Mouse (Mus musculus): ENCODE data around the gene Arhgef40. TPM values are rescaled to one million over a fixed set of nuclear protein-coding genes. Genes with fewer than 3 reads are reported as not detected.
"Not testable (repeated sequence)": the region's sequence is repeated elsewhere in the genome, so short reads cannot be mapped to it uniquely, and the experiment has no call there.

The Arhgef40 gene
- total RNA-seq, 2 experiments from 2014 or later = 30.3 to 34.7 TPM

DNA sequence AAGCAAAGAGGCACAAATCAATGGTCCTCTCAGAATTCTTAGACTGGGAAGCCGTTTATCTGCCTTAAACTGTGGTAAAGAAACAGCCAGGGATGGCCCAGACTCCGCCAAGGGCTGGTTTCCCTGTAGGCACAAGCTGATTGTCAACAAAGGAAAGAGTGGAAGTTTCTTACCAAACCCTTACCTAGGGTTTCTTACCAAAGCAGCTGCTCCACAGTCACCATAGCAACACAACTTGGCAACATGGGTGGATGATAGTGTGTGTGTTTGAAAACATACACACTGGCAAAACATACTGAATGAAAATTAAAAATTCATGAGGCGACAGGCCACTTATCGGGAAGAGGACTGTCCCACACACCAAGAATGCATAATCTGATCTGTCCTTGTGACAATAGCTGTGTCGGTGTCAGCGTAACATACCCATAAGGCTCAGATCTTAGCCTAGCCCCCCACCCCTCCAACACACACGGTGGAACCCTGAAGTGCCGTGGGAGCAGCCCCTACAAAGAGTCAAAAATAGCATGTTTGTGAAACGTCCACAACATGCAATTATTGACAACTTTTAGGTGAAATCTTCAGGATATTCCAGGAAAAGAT is 61.5 kb downstream of the Arhgef40 start:
- intact Hi-C loops (cut with DNase I) = no loop called here
- no peak for DNase-seq

DNA sequence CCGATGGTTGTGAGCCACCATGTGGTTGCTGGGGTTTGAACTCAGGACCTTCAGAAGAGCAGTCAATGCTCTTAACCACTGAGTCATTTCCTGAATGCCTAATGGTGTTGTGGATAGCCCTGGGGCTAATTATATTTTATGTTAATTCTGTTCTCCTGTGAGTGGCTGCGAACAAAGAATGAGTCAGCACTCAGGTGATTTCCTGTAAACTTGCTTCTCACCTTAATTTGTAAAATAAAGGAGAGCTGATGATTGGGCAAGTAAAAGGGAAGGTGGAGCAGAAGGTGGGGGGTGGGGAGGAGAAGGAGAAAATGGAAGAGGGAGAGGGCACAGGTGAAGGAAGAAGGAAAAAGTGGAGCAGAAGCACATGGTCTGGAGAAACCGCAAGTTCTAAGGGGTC is 68.2 kb downstream of the Arhgef40 start:
- intact Hi-C loops (cut with DNase I); DNase-seq: not testable (repeated sequence)

Other genes with a start within 250 kb of the Arhgef40 start
- not detected for gene Ang4, start 211.1 kb upstream of the Arhgef40 start, total RNA-seq (2021)
- gene AY358078, start 184.7 kb upstream of the Arhgef40 start, total RNA-seq (2021) = not detected
- gene Ear6, start 131.0 kb upstream of the Arhgef40 start, total RNA-seq (2021) = not detected
- 10 to 100 TPM; 19.3 to 24.4 TPM for gene Mettl17, start 99.9 kb upstream of the Arhgef40 start, total RNA-seq (2021)
- gene Slc39a2, start 91.8 kb upstream of the Arhgef40 start, total RNA-seq (2021) = under 1 TPM; 0.11 to 0.22 TPM
- 1,000 to 10,000 TPM; 1,444 to 1,487 TPM for gene Ndrg2, start 70.6 kb upstream of the Arhgef40 start, total RNA-seq (2021)
- gene Tppp2, start 66.3 kb upstream of the Arhgef40 start, total RNA-seq (2021) = not detected
- not detected for gene Rnase13, start 61.9 kb upstream of the Arhgef40 start, total RNA-seq (2021)
- gene Tmem253, start 30.9 kb downstream of the Arhgef40 start, total RNA-seq (2021) = 1 to 10 TPM; 2.1 to 2.3 TPM
- 10 to 100 TPM; 27.8 to 31.7 TPM for gene Zfp219, start 36.0 kb downstream of the Arhgef40 start, total RNA-seq (2021)
- not detected for gene Olfr221, start 57.7 kb downstream of the Arhgef40 start, total RNA-seq (2021)
- gene Hnrnpc, start 119.3 kb downstream of the Arhgef40 start, total RNA-seq (2021) = 100 to 1,000 TPM; 125 to 133 TPM
- not detected for gene Rpgrip1, start 126.0 kb downstream of the Arhgef40 start, total RNA-seq (2021)
- gene Supt16, start 212.7 kb downstream of the Arhgef40 start, total RNA-seq (2021) = 10 to 100 TPM; 21.7 to 25.5 TPM